Mouse (Mus musculus): ENCODE results near the gene Adipor2. TPM values are rescaled to one million over a fixed set of nuclear protein-coding genes. Genes with fewer than 3 reads are reported as not detected.

The Adipor2 gene
- total RNA-seq, 4 experiments from 2014 or later, result 41.3 to 48.9 (median 44.7) TPM

DNA sequence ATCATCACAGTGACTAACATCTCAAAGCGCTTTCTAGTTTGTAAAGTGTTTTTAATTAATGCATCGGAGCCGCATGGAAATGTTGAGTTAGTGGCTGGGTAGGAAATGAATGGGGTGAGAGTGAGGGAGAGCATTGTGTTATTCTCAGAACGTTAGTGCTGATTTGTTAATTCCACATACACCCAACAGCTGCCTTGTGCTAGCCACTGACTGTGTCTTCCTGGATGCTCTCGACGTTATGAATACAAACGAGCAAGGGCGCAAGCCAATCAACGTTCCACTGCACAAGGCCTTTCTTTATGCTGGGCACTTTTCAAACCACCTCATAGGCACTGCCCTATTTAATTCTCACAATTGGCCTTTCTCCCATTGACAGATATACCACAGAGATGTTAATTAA, 98.8 kb downstream of the Adipor2 start:
- no peak for DNase-seq (ENCODE audit: low spot score in 2 of 2)

DNA sequence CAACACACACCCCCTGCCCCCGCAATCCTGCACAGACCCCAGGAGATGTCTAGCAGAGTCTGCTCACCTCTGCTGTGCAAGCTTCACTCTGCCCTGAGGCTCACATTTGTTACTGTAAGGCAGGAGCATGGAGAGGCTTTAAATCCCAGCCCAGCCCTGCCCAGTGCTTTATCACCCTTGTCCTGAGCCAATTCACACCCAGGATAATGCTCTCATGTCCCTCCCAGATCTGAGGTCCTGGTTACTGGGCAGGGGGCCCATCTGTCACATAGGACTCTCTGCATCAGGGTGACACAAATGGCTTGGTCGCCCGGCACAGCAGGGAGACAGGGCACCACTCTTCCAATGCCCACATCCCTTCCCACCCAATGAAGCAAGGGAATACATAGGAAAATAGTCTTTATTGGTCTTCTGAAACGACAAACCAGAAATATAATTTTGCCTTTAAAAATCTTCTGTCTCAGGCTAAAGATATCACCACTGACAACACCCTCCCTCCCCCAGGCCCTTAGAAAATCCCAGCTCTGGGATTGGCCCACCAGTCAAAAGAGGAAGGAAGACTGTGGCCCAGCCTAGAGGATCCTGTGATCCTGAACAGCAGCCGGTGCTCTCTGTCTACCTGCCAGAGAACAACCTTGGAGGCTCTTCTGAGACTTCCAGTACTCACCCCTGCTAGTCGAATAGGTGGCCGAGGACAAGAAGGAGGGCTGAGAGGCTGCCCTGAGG, 102.6 kb downstream of the Adipor2 start:
- peak in 1 of 2 experiments; percentile 16 for DNase-seq (ENCODE audit: low spot score in 2 of 2)

DNA sequence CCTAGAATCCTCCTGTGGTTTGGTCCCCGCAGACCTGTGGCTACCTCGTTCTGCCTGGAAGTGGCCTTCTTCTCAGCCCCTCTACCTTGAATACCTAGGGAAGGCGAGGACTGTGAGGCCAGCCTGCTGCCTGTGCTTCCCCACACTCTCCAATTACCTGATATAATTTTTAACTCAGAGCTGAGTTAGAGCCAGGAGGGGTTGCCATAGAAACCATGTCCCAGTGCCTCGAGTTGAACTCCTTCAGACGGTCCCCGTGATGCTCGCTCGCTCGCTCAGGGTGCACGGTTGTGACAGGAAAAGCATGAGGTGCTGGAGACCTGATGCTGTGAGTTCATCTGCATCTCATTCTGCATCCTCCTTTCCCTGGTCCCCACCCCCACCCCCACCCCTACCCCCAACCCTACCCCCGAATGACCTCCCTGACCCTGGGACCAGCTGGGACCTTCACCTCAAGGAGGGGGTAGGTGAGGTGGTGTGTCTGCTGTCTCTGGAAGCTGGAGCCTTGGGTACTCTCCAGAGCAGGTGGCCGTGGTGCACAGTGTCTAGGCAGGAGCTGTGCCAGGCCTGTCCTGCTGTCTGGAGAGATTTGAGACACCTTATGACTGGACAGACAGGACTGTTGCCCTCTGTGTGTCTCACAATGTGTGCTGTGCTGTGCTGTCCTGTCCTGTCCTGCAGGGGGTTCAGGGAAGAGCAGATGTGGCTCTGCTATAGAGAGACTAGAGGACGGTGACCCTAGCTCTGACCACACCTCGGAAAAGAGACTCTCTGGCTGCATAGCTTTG, 103.7 kb downstream of the Adipor2 start:
- peak in 1 of 2 experiments; percentile 3 for DNase-seq (ENCODE audit: low spot score in 2 of 2)

- DNase-seq (ENCODE audit: low spot score in 2 of 2), result no peak
Observed at GRCm38 (mm10) chr6:119313096-119313495, 104.4 kb downstream of the Adipor2 start.

GRCm38 (mm10) chr6:119312381-119312780, 105.1 kb downstream of the Adipor2 start:
- DNase-seq (ENCODE audit: low spot score in 2 of 2), result no peak

- peak in 1 of 2 experiments; percentile 89 for DNase-seq (ENCODE audit: low spot score in 2 of 2)
Observed at GRCm38 (mm10) chr6:119310176-119310575, 107.3 kb downstream of the Adipor2 start.

GRCm38 (mm10) chr6:119307867-119308413, 109.6 kb downstream of the Adipor2 start:
- no peak for DNase-seq (ENCODE audit: low spot score in 2 of 2)

- DNase-seq (ENCODE audit: low spot score in 2 of 2), result no peak
Observed at GRCm38 (mm10) chr6:119303331-119303730, 114.2 kb downstream of the Adipor2 start.

Other genes starting within 250 kb of the Adipor2 start
- gene Dcp1b, start 242.5 kb downstream of the Adipor2 start, total RNA-seq (2022), result 10 to 100 TPM; 19.3 to 24.5 (median 20.7) TPM
- 10 to 100 TPM; 52.8 to 62.4 (median 55.1) TPM for gene Cacna1c, start 221.3 kb downstream of the Adipor2 start, total RNA-seq (2022)
- gene Cacna2d4, start 181.2 kb downstream of the Adipor2 start, total RNA-seq (2022), result 1 to 10 TPM; 1.5 to 4.6 (median 2.8) TPM
- 10 to 100 TPM; 65.9 to 70.9 (median 70.2) TPM for gene Lrtm2, start 86.9 kb downstream of the Adipor2 start, total RNA-seq (2022)
- gene Fbxl14, start 62.0 kb upstream of the Adipor2 start, total RNA-seq (2022), result 10 to 100 TPM; 31.1 to 35.0 (median 32.7) TPM
- 1 to 10 TPM; 1.9 to 2.1 (median 2.0) TPM for gene Wnt5b, start 126.6 kb upstream of the Adipor2 start, total RNA-seq (2022)